ENCODE assay signal across 20 mouse cellular contexts in genomic region chr10:24320326-24320725, GRCm38 (mm10).
DNase-seq lines count a peak whose midpoint lies in the region; ATAC-seq and TF ChIP-seq lines count a peak whose summit lies in the region.
"Had no signal": no experiment of that assay in that cellular context is flagged by ENCODE, and none has a peak within 500 bp of the region (broad histone marks: within the 10 kb centered on the region; RNA-seq: fewer than 3 reads in every experiment).

No protein-coding gene starts in this region.

- H3K36me3 ChIP-seq in midbrain, postnatal 0 days (ENCODE audit: insufficient read depth, low read length) = no peaks in the 10 kb centered on the region
- H3K36me3 ChIP-seq: G1E had no signal

- no peak overlapping the region for H3K4me2 ChIP-seq in midbrain, postnatal 0 days (ENCODE audit: low read depth, low read length, poor library complexity, severe bottlenecking)

- TF ChIP-seq CTCF in midbrain, postnatal 0 days (IDR thresholded peaks at IDR 0.05) = no peak

- H3K27ac ChIP-seq in midbrain, postnatal 0 days (ENCODE audit: low read depth, low read length) = no peak overlapping the region

- peak; percentile 68 for DNase-seq in retina, postnatal 1 day
- no peak for DNase-seq in retina, embryonic 14.5 days (ENCODE audit: low spot score)
- DNase-seq in Muller cell, postnatal 12 days (ENCODE audit: inconsistent ontology term) = peak; percentile 56
- DNase-seq in midbrain, postnatal 0 days (ENCODE audit: low spot score) = no peak
- DNase-seq: adrenal gland, adult 2 months; adrenal gland, adult 8-10 months; adrenal gland, postnatal 10 days; adrenal gland, postnatal 14 days; adrenal gland, postnatal 25 days; adrenal gland, postnatal 36 days; B cell, adult 2 months; cerebellum, adult 11 months; cerebellum, adult 11-12 months; cerebellum, adult 18-20 months; cerebellum, adult 2 months had no signal

- WGBS in midbrain, postnatal 0 days = 73% methylated on average over 3 of the region's 3 CpGs

- no peaks in the 10 kb centered on the region for H3K9me3 ChIP-seq in midbrain, postnatal 0 days (ENCODE audit: low read length)
- H3K9me3 ChIP-seq: G1E had no signal

- H3K4me3 ChIP-seq in midbrain, postnatal 0 days (ENCODE audit: low read depth, low read length) = no peak overlapping the region

- H3K4me1 ChIP-seq in midbrain, postnatal 0 days (ENCODE audit: insufficient read depth, low read length) = no peaks in the 10 kb centered on the region

- no peak overlapping the region for H3K9ac ChIP-seq in midbrain, postnatal 0 days (replicated peaks; ENCODE audit: low read length, poor library complexity, severe bottlenecking)

- no peak for ATAC-seq in midbrain, postnatal 0 days (ENCODE audit: low FRiP score)
- ATAC-seq: activated CD4-positive, CD25-positive, alpha-beta regulatory T cell, adult 4 months; CD4-positive, CD25-positive, alpha-beta regulatory T cell, adult 4 months; Patski had no signal

- no peaks in the 10 kb centered on the region for H3K27me3 ChIP-seq in midbrain, postnatal 0 days (ENCODE audit: insufficient read depth, low read length)
- H3K27me3 ChIP-seq: CH12.LX, Patski had no signal

Comparison
In these comparisons a context has a peak if more than half of its experiments do, and no peak if none do; other contexts are left out.
1. DNase-seq: peak in retina, postnatal 1 day (single experiment) and Muller cell, postnatal 12 days (single experiment); none in retina, embryonic 14.5 days (single experiment) and midbrain, postnatal 0 days (single experiment).